Mouse (Mus musculus): ENCODE data around the gene Prdx1.
"Not testable (repeated sequence)": the region's sequence is repeated elsewhere in the genome, so short reads cannot be mapped to it uniquely, and the experiment has no call there.

Gene Prdx1

GRCm38 (mm10) chr4:116685402-116686061 lies at the start of gene Prdx1:
Prdx1 (plus strand) TSS chr4:116685544.
- in situ Hi-C loops (cut with MboI, MseI), result loop anchor here in 1 of 2 experiments (5.0 kb wide), 1 partner anchor 33 kb away; the partner anchor contains the start of gene Akr1a1

DNA sequence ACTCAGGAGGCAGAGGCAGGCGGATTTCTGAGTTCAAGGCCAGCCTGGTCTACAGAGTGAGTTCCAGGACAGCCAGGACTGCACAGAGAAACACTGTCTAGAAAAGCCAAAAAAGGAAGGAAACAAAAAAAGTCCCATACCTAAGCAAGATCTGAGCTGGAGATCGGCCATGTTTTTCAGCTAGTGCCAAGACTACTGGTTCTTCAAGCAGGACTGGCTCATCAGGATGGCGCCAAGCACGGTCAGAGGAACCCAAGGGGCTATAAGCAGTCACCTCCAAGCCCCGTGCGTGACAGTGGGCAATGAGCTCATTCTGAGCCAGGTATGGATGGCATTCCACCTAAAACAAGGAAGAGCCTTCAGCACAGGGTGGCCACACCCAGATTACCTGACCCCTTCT lies 46.5 kb upstream of the Prdx1 start:
- in situ Hi-C loops (cut with MboI, MseI), result no loop called here

DNA sequence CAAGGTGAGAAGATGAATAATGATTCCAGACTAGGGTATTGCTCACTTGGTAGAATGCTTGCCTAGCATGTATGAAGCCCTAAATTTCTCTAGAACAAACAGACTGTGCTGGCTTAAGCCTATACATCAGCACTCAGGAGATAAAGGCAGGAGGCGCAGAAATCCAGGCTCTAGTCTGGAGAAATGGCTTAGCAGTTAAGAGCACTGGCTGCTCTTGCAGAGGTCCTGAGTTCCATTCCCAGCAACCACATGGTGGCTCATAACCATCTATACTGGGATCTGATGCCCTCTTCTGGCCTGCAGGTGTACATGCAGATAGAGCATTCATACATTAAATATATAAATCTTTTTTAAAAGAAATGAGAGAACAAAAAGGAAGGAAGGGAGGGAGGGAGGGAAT lies 43.3 kb upstream of the Prdx1 start:
- in situ Hi-C loops (cut with MboI, MseI), result no loop called here

DNA sequence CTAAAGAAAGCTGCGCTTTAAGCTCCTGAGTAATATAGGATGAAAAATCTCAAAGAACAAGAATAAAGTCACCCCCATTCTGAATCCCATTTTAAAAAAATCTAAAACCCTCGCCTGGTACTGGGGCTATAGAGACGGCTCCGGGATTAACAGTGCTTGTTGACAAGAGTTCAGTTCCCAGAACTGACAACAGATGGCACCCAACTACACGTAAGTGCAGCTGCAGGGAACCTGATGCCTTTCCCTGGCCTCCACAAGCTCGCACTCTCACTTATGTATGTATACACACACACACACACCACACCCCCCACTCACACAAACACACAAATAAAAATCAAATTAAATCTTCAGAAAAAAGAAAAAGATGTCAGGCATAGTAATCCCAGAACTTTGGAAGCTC lies 41.0 kb upstream of the Prdx1 start:
- in situ Hi-C loops (cut with MboI, MseI), result no loop called here

DNA sequence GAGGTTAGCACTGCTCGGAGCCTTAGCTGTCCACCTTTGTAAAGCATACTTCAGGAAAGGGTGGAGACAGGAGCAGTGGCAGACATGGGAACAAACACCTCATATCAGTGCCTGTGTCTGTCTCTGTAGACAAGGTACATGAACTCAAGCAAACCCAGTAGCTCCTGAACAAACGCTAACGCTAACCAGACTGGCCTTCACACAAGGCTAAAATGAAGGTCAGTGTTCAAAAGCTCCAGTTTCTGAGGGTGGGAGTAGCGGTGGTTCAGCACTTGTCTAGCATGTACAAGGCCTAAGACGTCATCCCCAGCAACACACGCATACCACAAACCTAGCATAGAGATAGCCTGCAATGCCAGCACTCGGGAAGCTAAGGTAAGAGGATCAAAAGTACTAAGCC lies 39.7 kb upstream of the Prdx1 start:
- in situ Hi-C loops (cut with MboI, MseI), result no loop called here

GRCm38 (mm10) chr4:116649411-116649810 lies 35.9 kb upstream of the Prdx1 start:
- in situ Hi-C loops (cut with MboI, MseI), result no loop called here

- in situ Hi-C loops (cut with MboI, MseI), result loop anchor here in 1 of 2 experiments (5.0 kb wide), 1 partner anchor 37 kb away; the partner anchor contains the start of gene Prdx1
Observed at GRCm38 (mm10) chr4:116650365-116650764, 35.0 kb upstream of the Prdx1 start.

- in situ Hi-C loops (cut with MboI, MseI), result loop anchor here in 1 of 2 experiments (5.0 kb wide), 1 partner anchor 36 kb away; the partner anchor contains the start of gene Prdx1
Observed at GRCm38 (mm10) chr4:116650924-116651796, 34.2 kb upstream of the Prdx1 start, which contains the start of gene Akr1a1. Akr1a1 (minus strand) TSS chr4:116651680.

GRCm38 (mm10) chr4:116651797-116652135 lies 33.6 kb upstream of the Prdx1 start:
- in situ Hi-C loops (cut with MboI, MseI), result loop anchor here in 1 of 2 experiments (5.0 kb wide), 1 partner anchor 36 kb away; the partner anchor contains the start of gene Prdx1

DNA sequence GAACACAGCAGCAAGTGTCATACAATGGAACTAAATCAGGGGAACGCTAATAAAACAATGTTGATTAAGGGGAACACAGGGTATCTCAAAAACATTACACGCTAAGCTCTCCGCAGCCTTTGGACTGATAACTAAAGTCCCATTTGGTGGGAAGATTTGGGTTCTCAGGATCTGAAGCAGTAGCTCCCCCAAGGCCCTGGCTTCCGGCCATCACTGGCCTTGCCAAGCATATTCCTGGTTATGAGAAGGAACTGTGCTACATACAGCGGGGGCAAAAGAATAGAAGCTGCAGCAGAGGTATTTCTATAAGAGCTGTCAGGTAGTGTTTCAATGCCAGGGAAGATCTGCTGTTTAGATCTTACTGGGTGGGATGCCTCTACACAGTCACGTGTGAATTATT lies 32.1 kb upstream of the Prdx1 start:
- in situ Hi-C loops (cut with MboI, MseI), result loop anchor here in 1 of 2 experiments (5.0 kb wide), 1 partner anchor 34 kb away; the partner anchor contains the start of gene Prdx1

DNA sequence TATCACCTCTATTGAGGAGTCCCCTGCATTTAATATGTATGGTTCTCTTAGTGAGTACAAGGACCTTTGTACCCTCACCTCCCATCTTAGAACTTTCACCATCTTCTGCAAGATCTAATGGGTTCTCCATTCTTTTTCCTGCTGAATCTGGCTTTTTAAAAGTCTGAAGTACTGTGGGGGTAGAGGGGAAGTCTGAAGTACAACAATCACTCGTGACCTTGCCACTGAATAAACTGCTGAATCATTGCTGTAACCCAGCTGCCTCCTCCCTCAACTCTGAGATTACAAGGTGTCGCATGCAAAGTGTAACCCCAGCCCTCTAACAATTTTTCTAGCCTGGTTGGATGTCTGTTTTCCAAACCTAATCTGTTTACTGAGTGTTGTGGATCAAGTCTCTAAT lies 30.2 kb upstream of the Prdx1 start:
- in situ Hi-C loops (cut with MboI, MseI), result no loop called here

DNA sequence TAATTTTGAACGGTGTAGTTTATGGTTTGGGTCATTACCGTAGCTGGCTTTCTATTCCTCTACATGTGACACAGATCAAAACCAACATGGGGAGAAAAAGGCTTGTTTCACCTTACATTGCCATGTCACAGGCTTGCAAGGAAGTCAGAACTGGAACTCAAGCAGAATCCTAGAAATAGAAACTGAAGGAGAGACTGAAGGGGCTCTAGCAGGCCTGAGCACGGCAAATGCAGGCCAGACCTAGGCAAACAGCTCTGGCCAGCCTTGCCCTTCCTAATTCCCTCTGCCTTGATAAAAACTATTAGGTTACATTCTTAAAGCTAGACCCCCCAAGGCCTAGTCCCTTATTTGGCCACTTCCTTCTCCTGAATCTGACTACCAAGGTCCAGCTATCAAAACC lies 29.7 kb upstream of the Prdx1 start:
- in situ Hi-C loops (cut with MboI, MseI), result no loop called here

DNA sequence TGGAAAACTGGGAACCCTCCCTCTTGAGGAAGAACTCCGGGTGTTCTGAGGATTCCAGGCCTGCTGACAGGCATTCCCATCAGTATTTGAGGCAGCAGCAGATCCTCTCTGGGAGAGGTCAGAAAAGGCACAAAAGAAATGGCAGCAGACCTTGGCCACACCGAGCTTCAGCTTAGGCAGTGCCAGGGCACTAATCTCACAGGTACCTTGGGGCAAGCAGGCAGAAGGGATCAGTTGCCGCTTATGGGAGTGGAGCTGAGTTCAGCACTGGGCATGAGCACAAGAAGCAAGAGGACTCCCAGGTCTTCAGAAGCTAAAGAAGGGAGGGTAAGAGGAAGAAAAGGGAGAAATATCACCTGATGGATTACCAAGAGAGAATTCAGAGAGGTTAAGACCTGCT lies 27.4 kb upstream of the Prdx1 start:
- in situ Hi-C loops (cut with MboI, MseI), result no loop called here

- in situ Hi-C loops (cut with MboI, MseI), result no loop called here
Observed at GRCm38 (mm10) chr4:116659474-116659873, 25.9 kb upstream of the Prdx1 start.

DNA sequence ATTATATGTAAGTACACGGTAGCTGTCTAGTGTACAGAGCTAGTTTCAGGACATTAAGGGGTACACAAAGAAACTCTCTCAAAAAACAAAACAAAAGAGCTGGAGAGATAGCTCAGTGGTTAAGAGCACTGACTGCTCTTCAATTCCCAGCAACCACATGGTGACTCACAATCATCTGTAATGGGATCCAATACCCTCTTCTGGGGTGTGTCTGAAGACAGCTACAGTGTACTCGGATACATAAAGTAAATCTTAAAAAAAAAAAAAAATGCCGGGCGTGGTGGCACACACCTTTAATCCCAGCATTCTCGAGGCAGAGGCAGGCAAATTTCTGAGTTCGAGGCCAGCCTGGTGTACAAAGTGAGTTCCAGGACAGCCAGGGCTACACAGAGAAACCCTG lies 25.4 kb upstream of the Prdx1 start:
- in situ Hi-C loops (cut with MboI, MseI), result not testable (repeated sequence)

GRCm38 (mm10) chr4:116660829-116661228 lies 24.5 kb upstream of the Prdx1 start:
- in situ Hi-C loops (cut with MboI, MseI), result no loop called here

DNA sequence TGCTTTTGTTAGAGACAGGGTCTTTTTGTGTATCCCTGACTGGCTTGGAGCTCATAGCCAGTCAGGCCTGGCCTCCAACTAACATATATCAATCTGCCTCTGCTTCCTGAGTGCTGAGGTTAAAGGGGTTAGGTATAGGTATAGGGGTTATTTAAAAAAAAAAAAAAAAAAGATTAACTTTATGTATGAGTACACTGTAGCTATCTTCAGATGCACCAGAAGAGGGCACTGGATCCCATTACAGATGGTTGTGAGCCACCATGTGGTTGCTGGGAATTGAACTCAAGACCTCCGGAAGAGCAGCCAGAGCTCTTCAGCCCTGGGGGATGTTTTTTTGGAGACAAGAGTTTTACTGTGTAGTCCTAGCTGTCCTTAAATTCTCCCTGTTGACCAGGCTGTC lies 23.3 kb upstream of the Prdx1 start:
- in situ Hi-C loops (cut with MboI, MseI), result no loop called here

DNA sequence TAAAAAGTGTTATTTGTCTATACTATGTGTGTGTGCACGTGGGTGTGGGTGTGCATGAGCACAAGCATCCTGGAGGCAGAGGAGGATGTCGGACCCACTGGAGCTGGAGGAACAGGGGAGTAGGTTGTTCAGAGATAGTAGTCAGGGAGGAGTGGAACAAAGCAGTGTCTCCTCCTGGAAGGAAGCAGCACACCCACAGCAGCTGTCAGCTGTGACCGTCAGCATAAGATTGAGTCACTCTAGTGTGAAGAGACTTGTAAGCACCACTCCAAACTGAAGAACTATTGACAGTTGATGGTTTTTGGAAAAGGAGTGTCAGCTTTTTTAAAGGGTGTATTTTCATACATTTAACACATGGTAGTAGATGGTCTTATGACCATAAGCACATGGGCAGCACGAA lies 18.7 kb upstream of the Prdx1 start:
- in situ Hi-C loops (cut with MboI, MseI), result no loop called here

DNA sequence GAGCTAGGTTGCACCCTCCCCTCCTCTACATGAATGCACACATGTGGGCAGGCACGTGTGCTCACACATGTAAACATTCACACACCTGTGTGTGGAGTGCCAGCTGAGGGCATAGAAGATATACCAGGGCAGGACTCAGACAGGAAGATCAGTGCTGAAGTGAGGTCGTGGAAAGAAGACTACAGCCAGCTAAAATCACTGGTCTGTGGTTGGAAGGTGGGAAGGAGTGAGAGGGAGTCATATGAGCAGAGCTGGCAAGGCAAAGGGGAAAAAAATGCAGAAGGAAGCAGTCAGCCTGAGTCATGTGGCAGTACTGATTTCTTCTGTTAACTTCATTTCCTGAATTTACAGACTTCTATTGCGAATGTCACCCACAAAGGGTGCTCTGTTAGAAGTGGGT lies 17.2 kb upstream of the Prdx1 start:
- in situ Hi-C loops (cut with MboI, MseI), result no loop called here

- in situ Hi-C loops (cut with MboI, MseI), result no loop called here
Observed at GRCm38 (mm10) chr4:116669291-116669690, 16.1 kb upstream of the Prdx1 start.

- in situ Hi-C loops (cut with MboI, MseI), result no loop called here
Observed at GRCm38 (mm10) chr4:116672785-116673184, 12.6 kb upstream of the Prdx1 start.

GRCm38 (mm10) chr4:116674761-116675160 lies 10.6 kb upstream of the Prdx1 start:
- in situ Hi-C loops (cut with MboI, MseI), result not testable (repeated sequence)

DNA sequence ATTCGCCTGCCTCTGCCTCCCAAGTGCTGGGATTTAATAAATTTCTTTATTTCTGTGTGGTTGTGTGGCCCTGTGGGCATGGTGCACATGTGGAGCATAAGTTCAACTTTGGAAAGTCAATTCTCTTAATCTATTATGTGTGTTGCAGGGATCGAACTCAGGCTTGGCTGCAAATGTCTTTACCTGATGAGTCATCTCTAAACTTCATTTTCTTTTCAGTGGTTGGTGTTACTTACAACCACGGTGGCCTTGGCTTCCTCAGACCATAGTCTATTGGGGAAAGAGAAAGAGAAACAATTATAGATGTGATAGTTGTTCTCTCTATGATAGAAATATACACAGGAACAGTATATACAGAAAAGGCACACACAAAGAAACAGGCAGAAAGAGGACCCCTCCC lies 9.3 kb upstream of the Prdx1 start:
- in situ Hi-C loops (cut with MboI, MseI), result no loop called here

Data from T-helper 17 cell (primary cell).